Mouse (Mus musculus) right cerebral cortex, postnatal 4 days (tissue): ENCODE measurements around the gene Rftn1.

Experiments used
- DNase-seq: peaks from one replicate; pipeline ENCODE4 v3.0.0-alpha.2; 2022

Rftn1 gene

DNA sequence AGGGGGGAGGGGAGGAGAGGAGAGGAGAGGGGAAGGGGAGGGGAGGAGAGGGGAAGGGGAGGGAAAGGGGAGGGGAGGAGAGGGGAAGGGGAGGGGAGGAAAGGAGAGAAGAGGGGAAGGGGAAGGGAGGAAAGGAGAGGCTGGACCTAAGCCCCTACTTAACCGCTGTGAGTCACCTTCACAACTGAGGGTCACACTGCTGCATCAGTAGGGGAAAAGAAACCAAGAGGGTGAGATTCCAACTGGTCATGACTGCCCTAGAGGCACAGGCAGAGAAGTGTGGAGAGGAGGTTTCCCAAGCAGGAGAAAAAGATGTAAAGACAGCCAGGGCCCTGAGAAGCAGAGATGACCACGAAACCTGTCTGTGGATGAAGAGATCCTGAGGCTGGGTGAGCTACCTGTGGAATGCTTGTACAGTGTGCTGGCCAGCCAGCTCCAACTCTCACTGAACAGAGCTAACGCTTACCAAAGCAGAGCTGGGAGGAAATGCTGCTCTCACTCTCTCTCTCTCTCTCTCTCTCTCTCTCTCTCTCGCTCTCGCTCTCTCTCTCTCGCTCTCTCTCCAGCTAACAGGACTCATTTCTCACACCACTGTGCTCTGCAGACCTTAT lies 19.4 kb downstream of the Rftn1 start:
- DNase-seq = no peak

DNA sequence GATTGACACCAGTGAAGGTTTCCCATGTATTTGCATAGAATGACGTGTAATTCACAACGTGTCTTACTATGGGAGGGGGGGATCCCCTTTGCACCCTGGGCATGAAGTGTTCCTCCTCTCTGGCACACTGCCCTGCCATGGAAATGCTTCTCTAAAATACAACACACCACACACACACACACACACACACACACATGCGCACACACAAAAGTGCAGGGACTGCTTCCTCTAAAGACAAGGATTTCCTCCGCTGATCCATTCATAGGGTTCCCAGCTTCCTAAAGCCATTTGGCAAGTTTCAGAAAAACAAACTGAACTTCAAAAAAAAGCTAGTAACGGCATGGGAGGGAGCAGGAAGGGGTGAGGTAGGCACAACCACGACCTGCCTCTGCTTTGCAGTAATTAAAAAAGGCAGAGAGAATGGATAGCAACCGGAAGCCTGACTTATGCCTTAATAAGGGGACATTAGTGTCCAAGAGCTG lies 20.5 kb downstream of the Rftn1 start:
- DNase-seq = no peak

DNA sequence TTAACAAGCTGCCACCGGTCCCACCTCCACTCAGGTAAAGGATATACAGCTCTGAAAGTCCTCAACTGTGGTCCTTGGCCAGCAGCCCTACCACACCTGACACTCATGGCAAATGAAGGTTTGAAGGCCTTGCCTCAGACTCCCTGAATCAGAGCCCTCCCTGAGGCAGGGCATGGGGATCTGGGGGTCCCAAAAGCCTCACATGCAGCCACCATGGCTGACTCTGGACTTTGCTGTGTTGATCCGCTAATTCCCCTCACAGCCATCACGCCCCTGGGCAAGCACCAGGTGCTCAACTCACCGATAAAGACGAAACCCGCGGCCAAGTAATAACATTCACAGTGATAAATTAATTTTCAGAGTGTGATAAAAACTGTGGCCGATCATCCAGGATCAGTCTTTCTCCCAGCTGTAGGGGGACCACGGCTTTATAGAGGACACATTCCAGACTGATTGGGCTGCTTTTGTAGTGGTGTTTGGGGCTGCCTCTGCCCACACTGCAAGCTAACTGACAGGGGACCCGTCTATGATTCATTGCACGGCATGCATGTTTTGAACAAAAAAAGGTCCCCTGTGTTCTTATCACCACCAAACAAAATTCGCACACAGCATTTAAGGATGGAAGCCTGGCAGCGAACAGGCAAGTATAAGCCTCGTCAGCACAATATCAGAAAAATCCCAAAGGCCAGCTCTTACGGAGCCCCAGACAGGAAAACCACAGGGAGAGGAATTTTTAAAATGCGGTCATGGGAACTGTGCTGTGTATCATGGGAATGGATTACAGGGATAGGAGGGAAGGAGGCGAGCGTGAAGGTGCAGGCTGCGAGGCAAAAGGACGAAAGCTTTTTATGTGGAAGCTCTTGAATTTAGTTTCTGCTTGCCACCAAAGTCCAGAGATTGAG lies 29.3 kb downstream of the Rftn1 start:
- no peak for DNase-seq

DNA sequence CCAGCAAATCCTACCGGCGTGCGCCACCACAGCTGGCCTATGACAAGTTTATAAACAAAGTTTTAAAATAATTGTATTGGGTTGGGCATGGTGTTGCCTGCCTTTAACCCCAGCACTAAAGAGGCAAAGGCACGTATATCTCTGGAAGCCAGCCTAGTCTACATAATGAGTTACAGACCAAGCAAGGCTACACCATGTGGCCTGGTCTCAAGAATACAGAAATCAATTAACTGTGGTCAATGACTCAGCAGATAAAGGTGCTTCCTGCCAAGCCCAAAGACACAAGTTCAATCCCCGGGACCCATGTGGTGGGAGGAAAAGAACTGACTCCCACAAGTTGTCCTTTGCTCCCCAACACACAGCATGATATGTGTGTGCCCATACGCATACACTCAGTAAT lies 30.1 kb downstream of the Rftn1 start:
- no peak for DNase-seq

DNA sequence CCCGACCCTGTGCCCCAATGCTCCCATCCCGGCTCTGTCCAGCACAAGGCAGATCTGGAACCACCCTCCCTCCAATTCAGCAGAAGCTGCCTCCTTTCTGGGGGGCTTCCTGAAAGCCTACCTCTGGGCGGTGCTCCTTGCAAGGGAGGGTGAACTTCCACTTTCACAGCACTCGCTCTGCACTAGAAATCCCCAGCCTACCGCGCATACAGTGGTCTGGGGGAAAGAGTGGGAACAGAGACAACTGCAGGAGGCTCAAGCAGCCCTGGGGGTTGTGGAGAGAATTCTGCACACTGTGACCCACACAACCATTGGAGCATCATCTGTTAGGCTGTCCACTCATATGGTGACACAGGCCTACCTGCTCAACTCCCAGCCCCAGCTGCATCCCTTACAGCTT lies 30.7 kb downstream of the Rftn1 start:
- DNase-seq = no peak

DNA sequence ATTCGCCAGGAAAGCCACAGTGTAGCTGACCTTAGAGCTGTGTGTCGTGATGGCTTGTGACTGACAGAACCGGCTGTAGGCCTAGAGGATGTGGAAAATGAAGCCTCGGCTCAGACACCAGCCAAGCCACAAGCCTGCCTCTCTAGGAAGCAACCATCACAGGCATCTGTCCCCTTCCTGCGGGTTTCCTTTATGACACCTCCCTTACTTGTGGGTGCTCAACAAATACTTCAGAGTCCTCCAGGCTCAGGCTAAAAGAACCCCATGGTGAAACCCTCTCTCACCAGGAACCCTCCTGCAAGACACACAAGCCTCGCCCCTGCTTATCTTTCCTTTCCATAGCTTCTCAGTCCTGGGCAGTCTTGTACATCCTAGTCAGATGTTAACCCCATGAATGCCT lies 31.9 kb downstream of the Rftn1 start:
- DNase-seq = no peak

DNA sequence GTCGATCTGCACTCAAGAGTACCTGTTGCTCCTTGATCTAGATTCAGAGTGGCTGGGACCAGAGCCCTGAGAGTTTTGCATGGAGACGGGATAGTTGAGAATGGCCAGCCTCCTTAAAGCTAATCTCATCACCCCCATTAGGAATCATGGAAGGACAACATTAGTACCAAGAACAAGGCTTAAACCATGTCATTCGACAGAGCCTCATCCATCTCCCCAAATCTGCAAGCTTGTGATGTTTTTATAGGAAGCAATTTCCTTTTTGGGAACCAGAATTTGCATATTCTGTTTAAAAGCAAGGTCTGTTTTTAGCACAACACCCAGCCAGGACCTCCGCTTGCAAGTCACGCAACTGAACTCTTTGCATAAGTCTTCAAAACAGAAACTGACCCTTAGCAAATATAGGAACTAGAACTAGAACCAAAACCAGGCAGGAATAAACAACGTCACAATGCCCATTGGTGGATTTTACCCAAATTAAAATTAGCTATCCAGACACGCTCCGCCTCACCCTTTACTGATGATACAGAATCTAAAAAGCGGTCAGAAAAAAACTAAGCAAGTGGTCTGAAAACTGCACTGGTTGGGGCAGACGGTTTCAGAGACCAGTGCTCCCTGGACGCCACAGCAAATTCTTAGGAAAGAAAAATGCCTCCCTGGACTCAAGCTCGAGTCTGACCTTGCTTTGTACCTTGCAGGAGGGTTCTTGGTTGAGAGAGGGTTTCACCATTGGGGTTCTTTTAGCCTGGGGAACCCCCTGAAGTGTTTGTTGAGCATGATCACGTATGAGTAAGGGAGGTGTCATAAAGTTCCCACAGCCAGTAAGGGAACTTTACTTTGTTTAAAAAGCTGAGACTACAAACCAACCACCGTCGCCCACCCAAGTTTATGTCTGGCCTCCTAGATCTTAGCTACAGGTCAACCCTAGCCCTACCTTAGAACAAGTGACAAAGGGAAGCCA lies 33.0 kb downstream of the Rftn1 start:
- no peak for DNase-seq

DNA sequence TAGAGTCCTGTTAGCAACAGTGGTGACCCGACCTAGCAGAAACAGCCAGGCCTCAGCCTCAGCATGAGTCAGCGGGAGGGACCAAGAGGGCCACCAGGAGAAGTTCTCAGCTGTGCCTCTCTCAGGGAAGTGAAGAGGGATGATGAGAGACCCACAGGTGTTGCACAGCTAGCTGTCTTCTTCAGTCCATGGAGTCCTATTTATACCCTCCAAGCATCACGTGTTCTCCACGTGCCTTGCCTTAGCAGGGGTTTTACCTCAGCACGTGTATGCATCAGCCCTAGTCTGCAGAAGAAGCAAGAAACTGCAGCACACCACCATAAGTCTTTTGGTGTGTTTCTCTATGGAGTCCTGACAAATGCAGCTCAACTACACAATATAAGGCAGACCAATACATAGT lies 38.4 kb downstream of the Rftn1 start:
- DNase-seq = no peak

DNA sequence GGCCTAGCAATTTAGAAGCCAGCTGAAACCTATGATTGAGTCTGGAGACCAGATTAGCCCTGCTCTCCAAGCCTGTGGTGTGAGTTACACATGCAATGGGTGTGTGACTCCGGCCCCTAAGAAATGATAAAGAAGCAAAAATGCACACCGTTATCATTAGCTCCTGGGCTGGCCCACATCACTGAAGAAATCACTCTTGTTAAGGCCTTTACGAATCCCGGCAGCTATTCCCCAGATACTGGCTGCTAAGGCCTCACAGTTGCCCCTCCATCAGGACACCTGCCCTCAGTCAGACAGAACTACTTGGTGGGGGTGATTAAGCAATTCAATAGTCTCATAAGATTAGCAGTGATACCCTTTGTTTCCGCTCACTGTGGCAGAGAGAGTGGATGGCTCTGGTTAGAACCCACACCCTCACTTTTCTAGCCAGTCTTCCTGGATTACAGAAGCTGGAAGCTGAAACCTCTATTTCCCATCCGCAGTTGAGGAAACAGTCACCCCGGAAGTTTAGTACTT lies 39.2 kb downstream of the Rftn1 start:
- no peak for DNase-seq

DNA sequence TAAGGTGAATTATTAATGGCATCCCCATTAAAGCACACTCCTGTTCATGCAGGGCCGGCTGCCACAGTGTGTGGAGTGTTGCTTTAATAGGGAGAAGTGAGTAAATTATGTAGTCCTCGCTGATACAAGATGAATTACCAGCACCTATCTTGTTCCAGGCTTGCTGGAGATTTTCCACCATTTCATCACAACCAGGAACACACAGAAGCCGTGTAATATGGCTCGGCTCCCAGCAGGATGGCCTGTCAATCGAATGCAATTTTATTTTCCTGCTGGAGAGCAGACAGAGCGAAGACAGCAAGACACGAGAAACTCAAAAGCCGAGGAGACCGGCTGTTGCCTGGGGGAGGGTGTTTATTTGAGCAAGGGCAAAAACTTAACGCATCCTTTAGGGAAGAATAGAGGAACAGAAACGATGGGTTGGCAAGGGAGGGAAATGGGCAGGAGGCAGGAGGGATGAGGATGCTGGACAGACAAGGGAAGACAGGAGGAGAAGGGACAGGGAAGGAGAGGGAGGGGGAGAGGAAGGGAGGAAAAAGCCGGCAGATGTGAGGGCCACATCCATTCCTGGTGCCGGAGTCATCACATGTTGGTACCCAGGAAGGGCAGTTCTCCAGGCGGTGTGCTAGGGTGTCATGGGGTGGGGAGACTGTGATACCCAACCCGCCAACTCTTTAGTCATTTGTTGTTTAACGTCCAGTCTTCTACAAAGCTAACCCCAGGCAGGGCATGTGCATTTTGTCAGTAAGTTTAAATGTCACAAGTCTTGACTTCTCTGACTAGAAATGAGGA lies 39.9 kb downstream of the Rftn1 start:
- peak; percentile 17 for DNase-seq

DNA sequence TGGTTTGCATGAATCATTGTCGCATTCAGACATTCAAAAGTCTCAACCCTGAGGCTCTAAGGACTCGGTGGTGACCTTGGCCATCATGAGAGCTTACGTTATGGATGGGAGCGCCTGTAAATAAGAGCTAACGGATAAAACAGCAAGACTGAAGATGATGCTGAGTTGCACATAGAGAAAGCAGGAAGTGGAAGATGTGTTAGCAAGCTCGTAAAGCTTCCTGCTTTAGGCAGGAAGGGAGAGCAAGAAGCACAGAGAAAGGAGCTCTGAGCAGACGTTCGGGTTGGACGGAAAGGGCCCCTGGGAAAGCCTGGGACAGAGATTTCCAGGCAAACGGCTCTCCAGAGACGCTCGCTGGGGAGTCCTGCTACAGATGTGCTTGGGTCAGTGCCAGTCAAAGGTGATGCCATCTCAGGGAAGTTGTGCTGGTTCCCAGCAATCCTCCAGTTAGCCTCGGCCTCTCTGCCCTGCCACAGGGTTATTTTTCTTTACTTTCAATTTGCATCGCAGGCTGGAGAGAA lies 40.7 kb downstream of the Rftn1 start:
- no peak for DNase-seq

DNA sequence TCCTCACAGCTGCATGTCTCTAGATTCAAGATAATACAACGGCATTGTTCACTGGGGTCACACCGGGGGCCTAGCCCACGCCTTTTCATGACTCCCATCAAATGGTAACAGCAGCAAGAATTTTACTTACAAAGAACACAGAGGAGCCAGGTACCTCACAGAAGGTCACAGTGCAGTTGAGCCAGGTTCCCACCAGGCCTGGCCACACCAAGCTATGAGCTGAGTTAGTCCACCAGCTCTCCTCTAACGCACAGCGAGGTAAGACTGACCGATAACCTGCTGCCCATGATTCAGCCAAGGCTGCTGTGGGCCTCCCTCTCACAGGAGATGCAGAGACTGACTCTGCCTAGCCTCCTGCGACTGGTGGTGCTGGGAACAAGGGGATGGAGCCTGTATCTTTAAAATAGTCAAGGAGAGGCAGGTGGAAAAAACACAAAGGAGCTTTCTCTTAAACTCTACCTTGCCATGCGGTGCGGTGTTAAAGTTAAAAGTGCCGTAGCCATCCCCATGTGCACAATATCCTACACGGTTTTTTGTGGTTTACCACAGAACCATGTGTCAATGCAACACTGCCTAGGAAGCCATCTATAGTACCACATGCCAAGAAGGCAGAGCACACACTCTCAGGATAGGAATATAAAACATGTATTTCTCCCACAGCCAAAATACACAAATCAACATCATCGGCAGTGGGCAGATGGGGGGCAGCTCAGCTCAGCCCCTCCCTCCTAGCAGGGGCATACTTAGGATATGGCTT lies 42.5 kb downstream of the Rftn1 start:
- DNase-seq = no peak

DNA sequence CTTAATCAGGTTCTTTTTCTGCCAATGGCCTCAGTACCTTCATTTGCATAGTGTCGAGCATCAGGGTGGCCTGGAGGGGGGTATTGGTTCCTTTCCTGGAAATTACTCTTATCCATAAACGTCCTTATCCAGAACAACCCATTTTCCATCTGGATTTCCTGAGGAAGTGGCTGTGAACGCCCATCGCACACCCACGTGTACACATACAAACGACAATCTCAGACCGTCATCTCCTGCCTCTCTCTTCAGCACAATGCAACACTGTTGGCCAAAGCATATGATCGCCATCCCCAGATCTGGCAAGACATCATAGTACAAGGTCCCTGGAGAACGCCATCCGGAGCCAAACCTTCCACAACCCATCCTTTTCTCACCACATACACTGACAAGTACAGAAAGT lies 47.1 kb downstream of the Rftn1 start:
- no peak for DNase-seq

DNA sequence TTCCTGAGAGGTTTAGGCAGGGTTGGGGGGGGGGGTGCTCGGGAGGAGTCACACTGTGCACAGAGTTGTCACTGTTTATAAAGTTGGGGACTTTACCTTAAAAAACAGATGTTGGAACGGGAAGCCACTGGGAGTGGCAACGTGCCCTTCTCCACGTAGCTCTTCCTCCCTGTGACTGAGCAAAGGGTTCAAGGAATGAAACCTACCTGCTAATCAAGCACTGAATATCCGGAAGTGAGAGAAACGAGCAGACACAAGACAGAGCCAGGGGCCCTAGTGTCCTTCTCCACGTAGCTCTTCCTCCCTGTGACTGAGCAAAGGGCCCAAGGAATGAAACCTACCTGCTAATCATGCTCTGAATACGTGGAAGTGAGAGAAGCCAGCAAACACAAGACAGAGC lies 47.9 kb downstream of the Rftn1 start:
- no peak for DNase-seq

DNA sequence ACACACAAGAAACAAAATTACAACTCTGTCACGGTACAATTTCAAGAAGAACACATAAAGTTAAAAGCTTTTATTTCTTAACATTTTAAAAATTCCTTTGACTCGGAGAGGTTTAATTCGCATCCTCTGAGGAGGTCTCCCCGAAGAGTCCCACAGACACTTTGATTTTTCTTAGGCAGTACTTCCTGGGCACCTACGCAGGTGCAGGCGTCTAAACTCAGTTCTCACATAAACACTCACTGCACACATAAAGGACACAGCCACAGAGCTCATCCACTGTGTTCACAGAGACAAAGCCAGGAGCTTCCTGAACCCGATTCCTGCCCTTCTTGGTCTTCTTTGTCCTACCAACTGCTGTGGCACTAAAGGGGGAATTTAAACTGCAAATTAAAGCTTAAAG lies 48.3 kb downstream of the Rftn1 start:
- DNase-seq = no peak

DNA sequence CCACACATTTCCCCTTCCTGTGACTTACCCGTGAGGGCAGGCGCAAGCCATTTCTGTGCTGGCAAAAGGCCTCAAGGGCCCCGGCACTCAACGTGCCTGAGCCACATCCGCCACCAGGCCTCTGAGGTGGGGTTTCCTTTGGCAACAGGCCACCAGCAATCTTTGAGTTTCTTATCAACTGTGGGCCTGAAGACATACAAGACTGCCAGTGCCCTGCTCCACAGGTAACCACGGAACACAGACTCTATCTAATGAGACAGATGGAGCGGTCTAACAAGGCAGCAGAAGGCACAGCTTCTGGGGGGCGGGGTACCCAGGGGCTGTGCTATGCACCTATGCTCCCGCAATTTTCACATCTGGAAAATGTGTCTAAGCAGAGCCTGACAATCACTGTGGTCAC lies 54.4 kb downstream of the Rftn1 start:
- DNase-seq = no peak

DNA sequence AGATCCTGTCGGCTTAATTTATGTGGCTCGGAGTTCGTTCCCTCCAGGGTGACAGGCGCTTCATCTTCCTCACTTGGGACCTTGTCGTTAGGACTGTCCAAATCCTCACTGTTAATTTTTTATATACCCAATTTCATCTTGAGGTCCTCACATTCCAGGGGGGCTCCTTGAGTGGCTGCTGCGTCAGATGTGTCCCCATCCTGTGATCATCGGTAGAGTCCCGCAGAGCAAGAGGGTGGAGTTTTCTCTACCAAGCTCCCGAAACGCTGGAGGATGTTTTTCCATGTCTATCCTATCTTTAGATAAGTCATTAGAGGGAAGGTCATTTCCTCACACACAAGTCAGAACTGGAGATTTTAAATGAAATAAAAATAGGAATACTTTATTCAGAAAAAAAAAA lies 55.0 kb downstream of the Rftn1 start:
- no peak for DNase-seq

DNA sequence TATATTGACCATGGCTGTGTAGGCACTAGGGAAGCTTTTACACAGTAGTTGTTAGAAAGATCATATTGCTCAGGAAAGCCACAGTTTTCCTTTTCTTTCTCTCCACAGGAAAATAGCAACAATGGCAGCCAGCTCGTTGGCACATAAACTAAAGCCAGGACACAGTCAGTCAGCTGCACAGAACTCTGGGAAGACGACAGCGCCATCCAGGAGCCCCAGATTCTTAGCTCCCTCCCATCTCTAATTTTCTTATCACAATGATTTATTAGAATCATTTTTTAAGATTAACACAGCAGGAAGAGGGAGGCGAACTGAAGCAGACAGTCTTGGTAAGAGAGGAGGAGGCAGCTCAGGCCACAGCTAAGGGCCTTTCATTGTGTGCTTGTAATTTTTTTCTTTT lies 58.8 kb downstream of the Rftn1 start:
- DNase-seq = no peak

DNA sequence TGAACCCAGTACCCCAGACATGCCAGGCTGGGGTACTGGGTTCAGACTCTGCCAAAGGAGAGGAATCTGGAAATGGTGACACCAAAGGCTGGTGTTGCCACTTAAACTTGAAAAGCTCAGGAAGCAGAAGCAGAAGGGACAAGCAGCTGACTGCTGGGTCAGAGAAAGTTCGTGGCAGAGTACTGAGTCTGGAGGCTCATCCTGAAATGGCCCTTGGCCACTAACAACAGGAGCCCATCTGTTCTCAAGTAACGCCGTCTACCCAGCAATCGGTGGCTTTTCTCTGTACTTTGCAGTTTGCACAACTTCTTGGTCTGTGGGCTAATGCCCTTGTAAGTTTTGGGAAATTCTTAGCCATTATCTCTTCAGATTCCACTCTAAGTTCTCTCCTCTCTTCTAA lies 60.1 kb downstream of the Rftn1 start:
- DNase-seq = no peak

DNA sequence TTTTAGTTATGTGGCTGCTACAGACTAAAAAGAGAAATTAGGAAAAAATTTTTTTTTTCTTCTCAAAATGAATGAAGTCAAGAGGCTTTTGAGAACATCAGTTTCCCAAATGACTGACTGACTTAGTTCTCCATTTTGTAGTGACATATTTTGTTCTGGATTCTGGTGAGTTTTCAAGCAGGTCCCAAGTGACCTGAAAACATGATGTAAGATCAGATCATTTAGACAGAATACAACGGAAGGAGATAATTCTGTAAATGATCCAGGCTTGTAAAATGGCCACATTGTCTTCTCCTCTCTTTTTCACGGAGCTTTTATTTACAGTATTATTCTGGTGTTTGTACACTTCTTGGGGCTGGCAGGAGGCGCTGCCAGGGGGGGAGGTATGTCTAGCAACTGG lies 62.1 kb downstream of the Rftn1 start:
- DNase-seq = no peak
